Mouse (Mus musculus) megakaryocyte, embryonic 14.5 days (primary cell): ENCODE measurements around the gene Stk39.

Experiments
- FLI1 ChIP-seq: IDR thresholded peaks from 2 replicates; pipeline ENCODE4 v1.6.1; 2012; ENCODE audit warnings: low read length, inconsistent platforms, mixed read lengths
- GATA1 ChIP-seq: IDR thresholded peaks from 3 replicates; pipeline ENCODE4 v1.6.1; 2012; ENCODE audit warnings: mixed read lengths, low read length, inconsistent platforms, borderline replicate concordance

- TF ChIP-seq GATA1 = no peak
- no peak for TF ChIP-seq FLI1
Observed at GRCm38 (mm10) chr2:68485141-68485540, 13.1 kb upstream of the Stk39 start.
